Mouse (Mus musculus) embryo, embryonic 10 days (tissue): ENCODE measurements at regions not wholly inside any gene's neighbourhood (a gene's known extent, or its start where the extent isn't known, plus 50 kb on each side); places are given as distances from the start of the nearest gene placed in this dataset.

Experiments used
- DNase-seq: peaks from one replicate; pipeline ENCODE4 v3.0.0-alpha.2; 2015; ENCODE audit warnings: low spot score

GRCm38 (mm10) chr13:51336726-51337125 lies 71.7 kb upstream of the S1pr3 start:
- DNase-seq, result no peak

GRCm38 (mm10) chr13:51337931-51338330 lies 70.5 kb upstream of the S1pr3 start:
- DNase-seq, result no peak

- DNase-seq, result no peak
These were observed 63.1 kb upstream of the S1pr3 start for GRCm38 (mm10) chr13:51345321-51345720.

- peak; percentile 30 for DNase-seq
These were observed 62.4 kb upstream of the S1pr3 start for GRCm38 (mm10) chr13:51345839-51346550.

GRCm38 (mm10) chr13:51348707-51349106 lies 59.7 kb upstream of the S1pr3 start:
- DNase-seq, result peak; percentile 34

GRCm38 (mm10) chr13:51349818-51350551 lies 58.5 kb upstream of the S1pr3 start:
- no peak for DNase-seq

GRCm38 (mm10) chr13:51352874-51353273 lies 55.6 kb upstream of the S1pr3 start:
- DNase-seq, result no peak

- peak; percentile 62 for DNase-seq
These were observed 52.9 kb upstream of the S1pr3 start for GRCm38 (mm10) chr13:51355507-51355906.
